Mouse (Mus musculus) hematopoietic stem cell, adult 5-6 weeks (primary cell): ENCODE measurements around the gene Rap1gap. TPM values are rescaled to one million over a fixed set of nuclear protein-coding genes. Genes with fewer than 3 reads are reported as not detected.

ENCODE experiments used
- ATAC-seq, 2 experiments: fragments of 125-278 bp in 1 of 2; replicated peaks in 1 of 2; 2 replicates each; pipeline ENCODE4 v1.8.0; 2016 to 2017; ENCODE audit warnings: inconsistent platforms in 2 of 2, mild to moderate bottlenecking in 2 of 2, moderate number of reproducible peaks in 2 of 2, low read depth in 1 of 2, moderate TSS enrichment in 1 of 2; ENCODE audit not compliant: low FRiP score in 2 of 2, poor library complexity in 2 of 2, severe bottlenecking in 2 of 2, insufficient read depth in 1 of 2, low TSS enrichment in 1 of 2
- total RNA-seq: library from RNA; stranded (forward); fragments of 172-1452, 232-1000 nt; gene quantifications from 2 replicates; pipeline ENCODE4 v1.2.3, GENCODE M21; 2017

Rap1gap gene
- total RNA-seq, 1 experiment from 2014 or later, result 1.8 TPM

DNA sequence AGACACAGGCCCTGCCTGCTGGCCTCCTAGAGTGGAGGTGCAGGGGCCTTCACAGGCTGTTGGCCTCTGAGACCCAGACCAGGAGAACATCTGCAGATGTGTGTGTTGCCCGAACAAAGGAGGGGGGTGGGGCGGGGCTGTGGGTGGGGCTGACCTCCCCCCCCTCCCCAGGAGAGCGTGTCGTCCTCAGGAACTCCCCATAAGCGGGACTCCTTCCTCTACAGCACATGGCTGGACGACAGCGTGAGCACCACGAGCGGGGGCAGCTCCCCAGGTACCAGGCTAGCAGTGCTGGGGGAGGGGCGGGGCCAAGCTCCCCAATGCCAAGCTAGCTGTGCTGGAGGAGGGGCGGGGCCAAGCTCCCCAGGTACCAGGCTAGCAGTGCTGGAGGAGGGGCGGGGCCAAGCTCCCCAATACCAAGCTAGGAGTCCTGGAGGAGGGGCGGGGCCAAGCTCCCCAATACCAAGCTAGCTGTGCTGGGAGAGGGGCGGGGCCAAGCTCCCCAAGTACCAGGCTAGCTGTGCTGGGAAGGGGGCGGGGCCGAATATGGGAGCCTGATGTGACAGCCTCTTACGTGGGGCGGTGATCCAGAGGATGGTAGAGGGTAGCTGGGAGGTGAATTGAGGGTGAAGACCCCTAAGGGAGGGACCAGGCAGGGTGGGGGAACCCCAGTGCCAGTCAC is 63.1 kb downstream of the Rap1gap start:
- no peak for ATAC-seq

DNA sequence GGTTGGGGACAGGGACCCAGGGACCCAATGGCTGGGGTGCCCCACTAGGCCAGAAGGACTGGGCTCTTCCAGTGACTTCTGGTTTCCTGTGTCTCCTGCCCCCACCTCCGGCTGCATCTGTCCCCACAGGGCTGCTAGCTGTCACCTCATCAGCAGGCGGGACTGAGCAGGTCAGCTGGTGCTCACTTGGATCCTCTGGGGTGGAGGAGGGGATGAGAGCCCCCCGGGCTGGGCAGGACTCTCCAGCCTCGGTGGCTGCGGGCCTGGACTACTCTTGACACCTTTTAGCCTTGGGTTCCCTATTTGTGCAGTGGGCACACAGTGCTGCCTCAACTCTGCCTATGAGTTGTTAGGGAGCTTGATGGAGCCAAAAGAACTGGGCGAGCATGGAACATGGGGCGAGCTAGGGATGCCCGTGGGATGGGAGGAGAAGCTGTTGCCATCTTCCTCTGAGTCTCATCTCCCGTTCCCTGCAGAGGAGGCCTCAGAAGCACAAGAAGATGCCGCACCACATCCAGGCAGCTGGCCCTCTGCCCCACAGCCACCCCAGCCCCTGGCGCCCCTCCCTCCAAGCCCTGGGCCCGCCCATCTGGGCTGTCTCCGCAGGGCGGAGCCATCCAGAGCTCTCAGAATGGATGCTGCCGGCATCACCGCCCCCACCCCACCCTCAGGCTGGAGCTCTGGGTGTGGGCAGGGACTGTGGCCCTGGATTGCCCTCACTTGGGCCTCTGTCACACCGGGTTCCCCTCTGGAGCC is 64.1 kb downstream of the Rap1gap start:
- ATAC-seq, result no peak

DNA sequence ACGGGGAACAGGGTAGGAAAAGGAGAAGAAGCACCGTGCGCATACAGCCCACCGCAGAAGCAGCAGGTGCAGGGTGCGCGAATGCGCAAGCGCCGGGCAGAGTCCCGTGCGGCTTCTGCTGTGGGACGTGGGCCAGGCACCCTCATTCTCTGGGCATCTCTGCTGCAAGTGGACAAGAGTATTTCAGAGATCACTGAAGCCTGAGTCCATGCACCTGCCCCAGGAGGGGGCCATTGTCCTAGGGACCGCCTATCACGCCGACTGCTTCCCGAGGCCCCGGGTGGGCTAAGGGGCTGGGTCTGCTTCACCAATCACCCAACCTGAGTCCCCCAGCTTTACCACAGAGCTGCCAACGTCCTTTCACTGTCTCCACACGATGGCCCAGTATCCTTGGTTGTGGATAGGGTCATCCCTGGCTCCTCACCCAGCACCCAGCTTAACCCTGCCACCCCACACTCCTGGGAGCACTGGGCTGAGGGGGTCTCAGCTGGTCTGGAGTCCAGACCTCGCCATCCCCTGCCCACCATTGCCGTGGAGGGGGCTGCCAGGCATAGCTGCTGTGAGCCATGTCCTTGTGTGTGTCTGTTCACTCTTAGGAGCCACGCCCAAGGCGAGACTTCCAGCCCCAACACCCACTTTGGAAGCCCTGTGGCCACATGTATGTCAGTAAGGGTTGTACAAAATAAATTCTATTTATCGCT is 64.8 kb downstream of the Rap1gap start:
- ATAC-seq, result no peak

DNA sequence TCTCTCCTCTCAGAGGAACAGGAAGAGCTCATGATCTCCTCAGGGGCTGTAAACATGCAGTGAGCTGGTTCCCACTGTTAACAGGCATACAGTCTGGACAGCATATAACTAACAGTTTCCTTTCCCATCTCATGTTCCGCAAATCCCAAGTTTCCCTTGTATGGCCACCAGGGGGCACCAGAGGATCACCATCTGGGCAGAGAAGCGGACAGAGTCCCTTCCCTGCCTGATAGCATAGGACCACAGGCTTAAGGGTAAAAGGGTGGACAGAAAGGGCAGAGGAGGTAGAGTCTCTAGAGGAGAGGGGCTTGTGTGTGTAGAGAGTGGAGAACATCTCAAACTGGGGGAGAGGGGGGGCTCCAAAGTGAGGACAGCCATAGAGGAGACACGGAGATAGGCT is 65.6 kb downstream of the Rap1gap start:
- ATAC-seq, result peak; percentile 39 to 84; a peak in 3 of 4 replicates

DNA sequence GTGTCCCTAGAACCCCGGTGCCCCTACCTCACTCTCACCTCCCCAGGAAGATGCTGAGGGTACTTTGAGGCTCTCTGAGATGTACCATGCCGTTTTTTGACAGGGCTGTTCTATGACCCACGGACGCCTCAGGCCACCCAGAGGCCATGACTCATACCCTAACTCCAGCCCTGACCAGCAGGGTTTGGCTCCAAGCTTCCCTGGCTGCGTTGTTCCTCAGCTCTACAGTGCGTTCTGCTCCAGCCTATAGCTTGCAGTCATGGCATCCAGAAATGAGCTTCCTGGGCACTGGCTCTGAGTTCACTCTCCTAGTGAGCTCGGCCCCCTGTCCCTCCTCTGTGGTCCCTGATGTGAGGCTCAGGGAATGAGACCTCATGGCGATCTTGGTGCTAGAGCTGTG is 66.2 kb downstream of the Rap1gap start:
- no peak for ATAC-seq

DNA sequence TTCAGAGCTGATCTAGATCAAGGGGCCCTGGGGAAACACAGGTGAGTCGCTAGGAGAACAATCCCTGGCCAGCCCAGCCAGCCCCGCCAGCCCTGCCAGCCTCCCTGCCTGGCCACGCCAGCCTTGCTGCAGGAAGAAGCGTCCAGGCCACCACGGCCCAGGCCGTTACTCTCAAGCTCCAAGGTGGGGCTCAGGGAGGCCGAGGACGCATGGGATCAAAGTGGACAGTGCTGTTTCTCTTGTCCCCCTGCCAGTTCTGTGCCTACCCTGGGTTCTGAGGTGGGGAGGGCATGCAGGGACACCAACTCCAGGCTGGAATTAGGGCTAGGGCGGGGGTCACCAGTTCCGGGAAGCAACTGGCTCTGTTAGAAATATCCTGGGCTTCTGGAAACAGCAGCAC is 67.4 kb downstream of the Rap1gap start:
- ATAC-seq, result no peak

DNA sequence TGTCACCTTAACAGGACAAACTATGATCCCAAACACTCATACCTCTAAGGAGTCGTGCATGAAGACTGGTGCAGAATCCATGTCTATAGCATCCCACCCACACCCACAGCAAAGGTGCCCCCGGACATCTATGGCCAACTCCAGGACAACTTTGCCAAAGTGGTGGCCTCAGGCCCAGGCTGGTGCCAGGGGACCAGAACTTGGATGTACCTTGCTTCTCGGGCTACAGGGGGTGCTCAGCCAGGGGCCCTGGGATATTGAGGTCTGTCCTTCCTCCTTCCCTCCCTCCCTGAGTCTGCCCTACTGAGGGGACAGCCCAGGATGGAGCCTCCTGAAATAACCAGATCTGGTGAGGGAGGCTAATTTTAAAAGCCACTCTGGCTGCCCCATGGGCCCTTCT is 67.8 kb downstream of the Rap1gap start:
- no peak for ATAC-seq

DNA sequence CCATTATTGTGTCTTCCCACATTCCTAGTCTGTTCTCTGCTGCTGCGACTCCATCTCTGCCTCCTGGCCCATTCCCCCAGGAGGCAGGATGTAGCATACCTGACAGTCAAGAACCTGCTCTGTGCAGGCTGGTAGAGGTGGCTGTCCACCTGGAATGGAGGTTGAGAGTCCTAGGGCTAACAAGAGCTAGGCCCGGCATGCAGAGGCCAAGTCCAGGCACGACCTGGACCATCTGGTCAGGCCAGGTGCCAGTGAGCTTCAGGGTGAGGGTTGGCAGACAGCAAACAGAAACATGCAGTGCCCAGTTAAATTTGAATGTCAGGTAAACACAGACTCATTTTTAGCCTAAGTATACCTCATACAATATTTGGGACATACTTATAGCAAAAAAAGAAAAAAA is 68.4 kb downstream of the Rap1gap start:
- no peak for ATAC-seq

DNA sequence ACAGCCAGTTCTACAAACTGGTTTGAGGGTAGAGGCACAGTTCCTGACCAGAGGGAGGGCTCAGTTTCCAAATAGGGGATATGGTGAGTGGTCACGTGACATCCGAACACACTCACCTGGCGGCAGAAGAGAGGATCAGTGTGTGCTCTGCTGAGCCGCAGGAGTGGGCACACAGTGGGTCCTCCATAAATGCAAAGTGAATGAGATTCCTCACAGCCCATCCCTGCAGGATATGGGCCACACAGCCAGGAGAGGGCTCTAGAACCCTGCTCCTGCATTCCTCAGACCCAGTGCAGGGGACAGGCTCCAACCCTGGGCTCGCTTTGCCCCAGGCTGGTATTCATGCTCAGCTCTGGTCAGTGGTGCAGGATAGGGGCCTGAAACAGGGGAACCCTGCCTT is 68.9 kb downstream of the Rap1gap start:
- ATAC-seq, result no peak

DNA sequence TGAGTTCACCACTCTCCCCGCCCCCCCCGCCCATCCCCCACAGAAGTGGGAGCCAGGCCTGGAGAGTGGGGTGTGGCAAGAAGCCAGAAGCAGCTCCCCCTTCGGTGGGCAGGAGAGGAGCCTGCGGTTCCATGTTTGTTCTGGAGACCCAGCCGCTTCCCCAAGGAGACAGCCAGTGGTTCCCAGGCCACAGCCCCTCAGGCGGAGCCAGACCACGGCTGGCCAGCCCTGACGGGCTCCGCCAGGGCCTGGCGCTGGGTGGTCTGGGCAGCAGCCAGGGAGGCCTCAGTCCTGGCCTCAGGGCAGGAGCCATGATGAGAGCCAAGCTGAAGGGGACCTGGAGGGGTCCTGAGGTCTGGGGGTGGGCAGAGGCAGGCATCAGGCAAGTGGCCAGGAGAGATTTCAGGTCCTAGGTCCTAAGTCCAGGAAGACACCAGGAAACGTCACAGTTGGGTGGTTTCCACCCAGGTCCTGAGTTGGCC is 71.7 kb downstream of the Rap1gap start:
- ATAC-seq, result no peak

DNA sequence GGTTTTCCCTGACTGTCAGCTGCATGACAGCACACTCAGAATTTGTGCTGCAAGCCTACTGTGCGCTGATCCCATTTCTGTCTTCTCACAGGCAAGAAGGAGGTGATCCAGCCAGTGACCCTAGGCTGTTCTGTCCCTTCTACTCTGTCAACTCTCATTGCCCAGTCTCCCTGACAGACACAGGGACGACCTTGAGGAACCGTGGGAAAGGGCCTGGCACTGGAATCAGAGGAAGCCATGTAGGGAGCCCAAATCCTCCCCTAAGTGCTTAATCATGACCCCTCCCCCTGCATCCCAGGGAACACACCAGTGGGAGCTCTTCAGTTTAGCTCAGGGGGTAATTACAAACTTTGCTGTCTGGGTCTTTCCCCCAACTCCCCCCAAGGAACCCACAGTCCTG is 73.2 kb downstream of the Rap1gap start:
- no peak for ATAC-seq

DNA sequence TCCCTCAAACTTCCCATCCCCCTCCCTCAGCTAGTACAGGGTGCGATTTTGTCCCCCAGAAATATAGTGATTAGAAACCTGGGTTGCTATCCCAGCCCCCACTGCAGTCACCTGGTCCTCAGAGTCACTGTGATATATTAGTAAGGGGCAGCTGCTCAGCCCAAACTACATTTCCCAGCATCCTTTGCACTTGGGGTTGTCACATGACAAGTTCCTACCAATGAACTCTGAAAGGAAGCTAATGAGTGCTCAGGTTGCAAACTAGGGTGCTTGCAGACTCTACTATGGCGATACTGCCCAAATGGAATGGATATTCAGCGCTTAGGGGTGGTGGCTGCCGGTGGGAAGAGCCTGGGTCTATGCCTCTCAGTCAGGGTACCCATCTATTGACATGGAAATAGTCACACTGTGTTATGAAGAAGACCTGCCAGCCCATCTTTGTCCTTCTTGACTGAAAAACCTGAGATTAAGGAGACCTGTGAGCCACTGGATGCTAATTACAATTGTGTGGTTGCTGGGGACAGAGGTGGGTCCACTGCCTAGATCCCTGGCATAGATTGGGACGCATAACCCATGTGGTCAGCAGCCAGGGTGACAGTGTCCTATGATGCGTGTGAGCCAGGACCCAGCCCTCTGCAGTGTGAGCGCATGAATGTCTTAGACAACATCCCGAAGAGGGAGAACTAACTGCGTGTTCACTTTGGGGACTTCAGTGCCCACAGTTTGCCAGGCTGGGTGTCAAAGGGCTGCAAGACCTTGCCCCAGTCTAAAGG is 74.8 kb downstream of the Rap1gap start:
- ATAC-seq, result peak; percentile 44 to 57; a peak in 2 of 4 replicates

DNA sequence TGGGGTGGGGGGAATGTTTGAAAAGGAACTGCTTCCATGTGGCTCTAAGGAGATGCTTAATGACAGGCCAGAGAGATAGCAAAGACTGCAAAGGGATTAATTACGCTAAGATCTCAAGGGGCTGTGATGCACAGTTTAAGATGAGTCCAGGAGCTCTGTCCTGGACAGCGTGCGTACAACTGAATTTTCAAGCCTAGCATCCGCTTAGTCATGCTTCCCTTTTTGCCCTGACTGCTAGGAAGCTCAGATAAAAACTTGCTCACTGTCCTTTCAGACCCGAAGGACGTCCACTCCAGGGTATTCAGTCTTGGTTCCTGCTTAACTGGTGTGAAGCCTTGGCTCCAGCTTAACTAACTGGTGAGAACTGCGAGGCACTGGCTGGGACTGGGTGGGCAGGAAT is 75.8 kb downstream of the Rap1gap start:
- no peak for ATAC-seq

DNA sequence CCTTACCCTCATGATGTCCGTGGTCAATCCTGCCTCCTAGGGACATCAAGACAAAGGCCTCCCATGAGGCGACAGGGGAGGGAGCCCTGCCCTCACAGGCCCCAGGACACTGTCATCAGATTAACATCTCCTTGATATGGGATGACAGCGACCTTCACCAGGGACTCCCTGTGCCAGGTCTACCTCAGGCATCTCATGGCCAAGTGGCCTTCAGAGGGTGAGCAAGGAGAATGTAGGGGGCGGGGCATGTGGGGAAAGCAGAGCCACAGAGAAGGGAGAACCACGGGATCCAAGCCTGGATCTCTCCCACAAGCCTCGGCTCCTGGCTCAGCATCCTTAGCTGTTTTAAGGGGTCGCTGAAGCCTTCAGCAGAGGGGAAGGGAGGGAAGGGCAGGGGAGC is 79.3 kb downstream of the Rap1gap start:
- ATAC-seq, result no peak

DNA sequence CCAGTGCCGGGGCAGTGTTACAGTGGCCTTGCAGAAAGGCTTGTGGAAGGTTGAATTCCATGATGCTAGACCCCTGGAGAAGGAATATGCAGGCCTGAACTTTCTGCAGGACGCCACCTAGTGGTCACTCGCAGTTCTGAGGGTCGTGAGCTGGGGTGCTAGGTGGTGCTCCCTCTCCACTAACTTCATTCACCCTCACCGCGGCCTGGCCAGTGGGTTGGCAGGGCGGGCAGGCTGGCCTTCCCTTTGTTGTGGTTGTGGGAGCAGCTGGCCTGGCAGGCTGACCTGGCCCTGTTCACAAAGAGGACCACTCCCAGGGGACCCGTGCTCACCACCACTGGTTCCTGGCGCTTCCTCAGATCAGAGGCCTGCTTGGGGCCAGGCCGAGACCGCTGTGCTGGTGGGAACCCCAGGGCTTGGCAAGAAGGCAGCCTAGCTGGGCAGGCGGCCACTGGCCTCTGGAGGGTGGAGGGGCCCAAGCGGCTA is 80.0 kb downstream of the Rap1gap start:
- 0 out of 4 replicates have a peak, but pooled peaks of 1 of the 2 experiments have one; percentile 32 for ATAC-seq

DNA sequence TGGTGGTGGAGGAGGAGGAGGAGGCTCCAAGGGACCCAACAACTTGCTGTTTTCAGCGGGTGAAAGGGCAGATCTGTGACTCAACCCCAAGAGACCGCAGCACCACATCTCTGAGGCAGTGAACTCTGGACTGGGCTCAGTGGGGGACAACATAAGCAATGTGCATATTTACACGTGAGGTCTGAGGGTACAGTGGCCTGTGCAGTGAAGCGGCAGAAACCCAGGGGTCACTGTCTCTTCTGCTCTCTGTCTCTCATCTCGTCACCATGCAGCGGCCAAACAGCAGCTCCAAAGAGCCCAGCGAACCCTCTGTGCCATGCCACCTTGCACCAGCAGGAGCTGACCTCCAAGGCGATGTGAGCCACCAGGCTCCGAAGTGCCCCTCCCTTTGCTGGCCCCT is 82.6 kb downstream of the Rap1gap start:
- ATAC-seq, result no peak

DNA sequence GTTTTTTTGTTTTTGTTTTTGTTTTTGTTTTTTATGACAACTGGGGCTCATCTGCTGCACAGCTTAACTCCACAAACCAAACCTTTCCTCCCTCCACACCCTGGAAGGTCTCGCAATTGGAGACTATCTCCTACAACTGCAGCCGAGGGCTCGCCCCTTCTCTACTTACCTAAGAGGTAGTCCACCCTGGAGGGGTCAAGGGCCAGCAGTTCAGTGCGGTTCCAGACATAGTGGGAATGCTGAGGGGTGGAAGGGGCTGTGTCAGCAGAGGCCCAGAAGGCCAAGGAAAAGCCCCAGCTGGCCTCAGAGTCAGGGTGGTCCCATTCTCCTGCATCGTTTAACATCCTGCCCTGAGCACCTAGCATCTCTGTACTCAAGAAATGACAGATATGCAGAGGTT is 83.1 kb downstream of the Rap1gap start:
- no peak for ATAC-seq
